Mouse (Mus musculus) limb, embryonic 14.5 days (tissue): ENCODE measurements around the gene Sptssa. TPM values are rescaled to one million over a fixed set of nuclear protein-coding genes. Genes with fewer than 3 reads are reported as not detected.
A peak's percentile ranks its signal among the peaks of the same experiment; 100 is the strongest.

Source experiments
- ATAC-seq: fragments of 200-750 bp; cut with Nextera tagmentation; 2 replicates; pipeline ENCODE4 v1.8.0; 2017; ENCODE audit warnings: low read depth, moderate number of reproducible peaks, moderate TSS enrichment; ENCODE audit not compliant: low FRiP score
- DNase-seq: peaks from one replicate; pipeline ENCODE4 v3.0.0-alpha.2; 2015; ENCODE audit warnings: low spot score
- H3K27ac ChIP-seq: fragments of 300-500 bp; sonication (generic); replicated peaks from 2 replicates; pipeline ENCODE4 v1.5.1; 2014; ENCODE audit warnings: low read depth, mild to moderate bottlenecking, low read length, moderate library complexity, mixed read lengths
- H3K27me3 ChIP-seq: fragments of 300-500 bp; sonication (generic); 2 replicates; pipeline ENCODE4 v1.6.1; 2014; ENCODE audit warnings: low read length, mixed read lengths; ENCODE audit not compliant: control insufficient read depth, insufficient read depth
- H3K36me3 ChIP-seq: fragments of 300-500 bp; sonication (generic); 2 replicates; pipeline ENCODE4 v1.6.1; 2014; ENCODE audit warnings: mild to moderate bottlenecking, low read length, moderate library complexity, mixed read lengths; ENCODE audit not compliant: control insufficient read depth, insufficient read depth
- H3K4me1 ChIP-seq: fragments of 300-500 bp; sonication (generic); 2 replicates; pipeline ENCODE4 v1.6.1; 2014; ENCODE audit warnings: antibody characterized with exemption, low read length, mixed read lengths; ENCODE audit not compliant: control insufficient read depth, insufficient read depth
- H3K4me2 ChIP-seq: fragments of 300-500 bp; sonication (generic); replicated peaks from 2 replicates; pipeline ENCODE4 v1.6.1; 2014; ENCODE audit warnings: low read depth, mild to moderate bottlenecking, low read length, moderate library complexity; ENCODE audit not compliant: severe bottlenecking
- H3K4me3 ChIP-seq: fragments of 300-500 bp; sonication (generic); replicated peaks from 2 replicates; pipeline ENCODE4 v1.5.1; 2014; ENCODE audit warnings: low read length
- H3K9ac ChIP-seq: fragments of 300-500 bp; sonication (generic); 2 replicates; pipeline ENCODE4 v1.6.1; 2014; ENCODE audit warnings: mild to moderate bottlenecking, low read depth, low read length, moderate library complexity; ENCODE audit not compliant: severe bottlenecking
- H3K9me3 ChIP-seq: fragments of 300-500 bp; sonication (generic); 2 replicates; pipeline ENCODE4 v1.6.1; 2016; ENCODE audit warnings: low read length; ENCODE audit not compliant: control insufficient read depth
- POLR2A ChIP-seq: fragments of 200-500 bp; IDR thresholded peaks from 2 replicates; pipeline ENCODE4 v1.8.0; 2012; ENCODE audit warnings: inconsistent platforms, mild to moderate bottlenecking, moderate library complexity, borderline replicate concordance; ENCODE audit not compliant: insufficient read depth, insufficient read length; ENCODE audit errors: extremely low read depth
- WGBS: fragments of 180-500 bp; shearing (Covaris S2); extraction: QIAGEN DNeasy Blood & Tissue Kit; methylation state at CpG from one replicate; pipeline ENCODE4 v1.1.7; 2014; 5-methylcytosine and 5-hydroxymethylcytosine counted together
- polyA plus RNA-seq, 2 experiments: library from polyadenylated mRNA; depleted of rRNA in 1 of 2; stranded (reverse) in 1 of 2; unstranded in 1 of 2; fragments of >200 nt; fragmentation: Nextera tagmentation in 1 of 2; extraction: Ambion mirVana in 1 of 2; gene quantifications; 2 replicates each; pipeline versions ENCODE4 v1.2.1 to v1.2.3; 2012 to 2014

Sptssa gene
- polyA plus RNA-seq, 2 experiments = 132 to 227 TPM

- no peak for ATAC-seq
- Histone ChIP-seq H3K9me3 (no peaks in the 10 kb centered on the region), H3K36me3 (no peaks in the 10 kb centered on the region), H3K27me3 (no peaks in the 10 kb centered on the region), H3K4me3 (peak overlapping the region; percentile 76), H3K9ac (peak overlapping the region; percentile 9; the same call in 1 of the 2 replicates), H3K4me1 (peaks cover 21% of the 10 kb centered on the region), H3K4me2 (peak overlapping the region; percentile 80), H3K27ac (no peak overlapping the region; the same call in 1 of the 2 replicates)
- WGBS = 79% methylated on average over 1 of the region's 1 CpGs
- TF ChIP-seq POLR2A = no peak
- no peak for DNase-seq
Observed at GRCm38 (mm10) chr12:54654741-54655140, 1.6 kb downstream of the Sptssa start.

GRCm38 (mm10) chr12:54654141-54654540 is 2.2 kb downstream of the Sptssa start:
- H3K4me3 ChIP-seq = peak overlapping the region; percentile 76; the same call in 1 of the 2 replicates
- DNase-seq (no peak), ATAC-seq (no peak)
- H3K9ac ChIP-seq = no peak overlapping the region
- peak overlapping the region; percentile 80; the same call in 1 of the 2 replicates for H3K4me2 ChIP-seq
- peaks cover 21% of the 10 kb centered on the region for H3K4me1 ChIP-seq
- 48% methylated on average over 4 of the region's 4 CpGs for WGBS
- TF ChIP-seq POLR2A = no peak
- no peak overlapping the region for H3K27ac ChIP-seq
- no peaks in the 10 kb centered on the region for H3K27me3 ChIP-seq
- no peaks in the 10 kb centered on the region for H3K9me3 ChIP-seq
- H3K36me3 ChIP-seq = no peaks in the 10 kb centered on the region

- no peak overlapping the region for H3K4me3 ChIP-seq
- H3K27ac ChIP-seq = no peak overlapping the region
- H3K36me3 ChIP-seq = peaks cover 5% of the 10 kb centered on the region
- H3K9me3 ChIP-seq = no peaks in the 10 kb centered on the region
- 93% methylated on average over 12 of the region's 12 CpGs for WGBS
- H3K27me3 ChIP-seq = no peaks in the 10 kb centered on the region
- ATAC-seq = no peak
- no peak overlapping the region for H3K4me2 ChIP-seq
- H3K4me1 ChIP-seq = peaks cover 21% of the 10 kb centered on the region
- DNase-seq = no peak
- no peak overlapping the region for H3K9ac ChIP-seq
- no peak for TF ChIP-seq POLR2A
Observed at GRCm38 (mm10) chr12:54652346-54652745, 4.0 kb downstream of the Sptssa start.

- Histone ChIP-seq H3K4me3 (no peak overlapping the region), H3K4me1 (peaks cover 17% of the 10 kb centered on the region), H3K36me3 (peaks cover 7% of the 10 kb centered on the region), H3K27me3 (no peaks in the 10 kb centered on the region), H3K9ac (no peak overlapping the region), H3K9me3 (no peaks in the 10 kb centered on the region), H3K27ac (no peak overlapping the region), H3K4me2 (no peak overlapping the region)
- ATAC-seq (no peak), DNase-seq (no peak)
- WGBS = 74% methylated on average over 8 of the region's 8 CpGs
- TF ChIP-seq POLR2A = no peak
Observed at GRCm38 (mm10) chr12:54651820-54652219, 4.6 kb downstream of the Sptssa start.

- DNase-seq (no peak), ATAC-seq (no peak)
- no peak for TF ChIP-seq POLR2A
- no peak overlapping the region for H3K9ac ChIP-seq
- H3K27ac ChIP-seq = no peak overlapping the region
- 38% methylated on average over 1 of the region's 1 CpGs for WGBS
- H3K36me3 ChIP-seq = peaks cover 11% of the 10 kb centered on the region
- no peak overlapping the region for H3K4me3 ChIP-seq
- H3K4me2 ChIP-seq = no peak overlapping the region
- H3K4me1 ChIP-seq = peaks cover 15% of the 10 kb centered on the region
- H3K27me3 ChIP-seq = no peaks in the 10 kb centered on the region
- no peaks in the 10 kb centered on the region for H3K9me3 ChIP-seq
Observed at GRCm38 (mm10) chr12:54651158-54651557, 5.2 kb downstream of the Sptssa start.

GRCm38 (mm10) chr12:54644947-54645346 is 11.4 kb downstream of the Sptssa start:
- 76% methylated on average over 2 of the region's 2 CpGs for WGBS
- DNase-seq (no peak), ATAC-seq (no peak)
- H3K27me3 ChIP-seq = no peaks in the 10 kb centered on the region
- no peak overlapping the region for H3K4me3 ChIP-seq
- no peak overlapping the region for H3K27ac ChIP-seq
- peaks cover 14% of the 10 kb centered on the region for H3K36me3 ChIP-seq
- no peaks in the 10 kb centered on the region for H3K9me3 ChIP-seq
- no peak overlapping the region for H3K9ac ChIP-seq
- H3K4me2 ChIP-seq = no peak overlapping the region
- no peak for TF ChIP-seq POLR2A
- H3K4me1 ChIP-seq = no peaks in the 10 kb centered on the region
